Mouse (Mus musculus): Measurements from ENCODE around the gene Frs2.

DNA sequence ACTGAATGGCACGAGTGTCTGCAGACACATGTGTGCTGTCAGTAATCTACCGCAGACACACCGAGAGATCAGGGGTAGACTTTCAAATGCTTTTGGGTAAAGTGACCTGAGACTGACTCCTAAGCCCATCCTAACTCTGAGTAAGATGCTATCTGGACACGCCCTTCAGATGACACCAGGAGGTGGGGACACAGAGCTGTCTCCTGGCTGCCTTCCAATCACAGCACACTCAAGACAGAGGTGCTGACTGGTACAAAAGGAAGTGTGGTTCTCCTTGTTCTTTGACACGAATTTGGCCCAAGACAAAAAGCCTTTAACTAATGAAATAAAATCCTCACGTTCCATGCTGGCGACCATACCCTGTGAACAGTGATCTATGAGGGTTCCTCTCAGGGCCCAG is 75.2 kb downstream of the Frs2 start:
- TF ChIP-seq CTCF (IDR thresholded peaks at IDR 0.05; ENCODE audit: insufficient read depth, low read length) = no peak
- TF ChIP-seq POLR2A (IDR thresholded peaks at IDR 0.05; ENCODE audit: borderline replicate concordance, extremely low read depth, low read depth, low read length) = no peak
